Mouse (Mus musculus) spleen, postnatal 0 days (tissue): Measurements from ENCODE around the gene Olfr1192-ps1. TPM values are rescaled to one million over a fixed set of nuclear protein-coding genes. Genes with fewer than 3 reads are reported as not detected.

Experiments used
- polyA plus RNA-seq: library from polyadenylated mRNA; unstranded; fragments of >200 nt; fragmentation: Nextera tagmentation; extraction: Ambion mirVana; gene quantifications from 2 replicates; pipeline ENCODE4 v1.2.1, GENCODE M21; 2015

Olfr1192-ps1 gene
- polyA plus RNA-seq: not detected in 2 replicates

DNA sequence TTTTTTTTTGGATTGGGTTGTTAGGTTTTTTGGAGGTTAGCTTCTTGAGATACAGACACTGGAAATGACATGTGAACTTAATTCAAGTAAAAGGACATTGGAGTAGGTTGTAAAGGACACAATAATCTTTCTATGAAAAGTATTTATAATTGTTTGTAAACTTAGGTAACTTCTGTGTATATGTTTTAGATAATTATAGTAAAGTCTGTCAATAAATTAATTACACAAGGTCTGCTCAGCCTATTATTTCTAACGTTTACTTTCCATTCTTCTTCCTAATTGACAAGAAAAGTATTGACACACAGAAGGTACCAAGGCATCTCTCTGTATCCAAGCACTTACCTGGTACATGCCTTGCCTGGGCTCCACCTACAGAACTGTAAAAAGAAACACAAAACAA, at the start of gene Olfr1192-ps1:
TSS of gene Olfr1192-ps1 (plus strand) at position 301 of the 400 bp plus-strand sequence.

DNA sequence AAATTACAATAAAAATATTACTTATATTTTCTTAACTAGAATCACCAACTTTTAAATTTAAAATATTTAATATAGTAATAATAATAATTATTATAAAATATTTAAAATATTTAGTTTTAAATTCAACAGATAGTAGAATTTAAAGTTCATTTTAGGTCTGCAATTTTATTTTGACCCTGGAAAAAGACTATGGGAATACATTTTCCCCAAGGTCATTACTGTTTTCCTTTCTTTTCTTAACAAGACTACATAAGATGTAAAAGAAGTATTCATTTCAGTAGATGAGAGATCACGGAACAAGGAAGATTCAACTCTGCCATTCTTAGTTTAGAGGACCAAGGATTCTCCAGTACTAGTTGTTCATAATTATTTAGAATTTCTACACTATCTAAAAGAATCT, 8.1 kb upstream of the Olfr1192-ps1 start, which contains the start of gene Olfr1191-ps1:
TSS of gene Olfr1191-ps1 (plus strand) at position 301 of the 400 bp plus-strand sequence.

GRCm38 (mm10) chr2:88675328-88675727, 27.0 kb downstream of the Olfr1192-ps1 start, which contains the start of gene Olfr1193:
Gene Olfr1193, plus strand, starts transcription at chr2:88675628.

DNA sequence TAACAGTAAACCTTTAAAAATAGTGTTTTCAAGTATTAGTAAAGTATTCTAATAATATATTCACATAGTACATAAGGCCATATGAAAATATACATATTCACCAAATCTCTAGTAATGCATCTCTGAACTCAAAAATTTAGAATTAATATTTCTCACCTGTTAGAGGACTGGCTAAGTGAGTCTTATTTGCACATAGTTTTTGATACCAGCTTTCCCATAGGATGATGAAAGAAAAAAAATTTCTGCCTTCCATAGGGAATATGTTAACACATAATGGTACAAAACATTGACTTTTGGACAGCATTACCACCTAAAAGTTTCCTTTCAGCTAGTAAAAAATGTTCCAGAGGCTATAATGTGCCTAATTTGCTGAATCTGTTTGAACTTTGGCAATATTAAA, 40.8 kb downstream of the Olfr1192-ps1 start, which contains the start of gene Olfr1195:
TSS of gene Olfr1195 (minus strand) at position 101 of the 400 bp plus-strand sequence.

GRCm38 (mm10) chr2:88704497-88704896, 56.2 kb downstream of the Olfr1192-ps1 start, which contains the start of gene Olfr1196:
Gene Olfr1196, minus strand, starts transcription at chr2:88704597.

Other genes with a start within 250 kb of the Olfr1192-ps1 start
- gene Olfr1179, start 242.1 kb upstream of the Olfr1192-ps1 start, polyA plus RNA-seq: not detected in 2 replicates
- gene Olfr1180, start 229.4 kb upstream of the Olfr1192-ps1 start, polyA plus RNA-seq: not detected in 2 replicates
- not detected in 2 replicates for gene Olfr1181, start 222.3 kb upstream of the Olfr1192-ps1 start, polyA plus RNA-seq
- not detected in 2 replicates for gene Gm13757, start 199.4 kb upstream of the Olfr1192-ps1 start, polyA plus RNA-seq
- not detected in 2 replicates for gene Olfr1183, start 193.6 kb upstream of the Olfr1192-ps1 start, polyA plus RNA-seq
- not detected in 2 replicates for gene Olfr1184, start 164.9 kb upstream of the Olfr1192-ps1 start, polyA plus RNA-seq
- not detected in 2 replicates for gene Olfr1185-ps1, start 155.2 kb upstream of the Olfr1192-ps1 start, polyA plus RNA-seq
- gene Olfr1186, start 130.0 kb upstream of the Olfr1192-ps1 start, polyA plus RNA-seq: not detected in 2 replicates
- not detected in 2 replicates for gene Olfr1188, start 91.6 kb upstream of the Olfr1192-ps1 start, polyA plus RNA-seq
- not detected in 2 replicates for gene Olfr1189, start 62.1 kb upstream of the Olfr1192-ps1 start, polyA plus RNA-seq
- gene Olfr1191-ps1, start 8.0 kb upstream of the Olfr1192-ps1 start, polyA plus RNA-seq: not detected in 2 replicates
- gene Olfr1193, start 27.1 kb downstream of the Olfr1192-ps1 start, polyA plus RNA-seq: not detected in 2 replicates
- gene Olfr1195, start 40.7 kb downstream of the Olfr1192-ps1 start, polyA plus RNA-seq: not detected in 2 replicates
- not detected in 2 replicates for gene Olfr1196, start 56.1 kb downstream of the Olfr1192-ps1 start, polyA plus RNA-seq
- gene Olfr1197, start 83.9 kb downstream of the Olfr1192-ps1 start, polyA plus RNA-seq: not detected in 2 replicates
- gene Olfr1198, start 102.9 kb downstream of the Olfr1192-ps1 start, polyA plus RNA-seq: not detected in 2 replicates
- gene Olfr1199, start 112.0 kb downstream of the Olfr1192-ps1 start, polyA plus RNA-seq: not detected in 2 replicates
- not detected in 2 replicates for gene Olfr1200, start 122.0 kb downstream of the Olfr1192-ps1 start, polyA plus RNA-seq
- gene Olfr1201, start 144.5 kb downstream of the Olfr1192-ps1 start, polyA plus RNA-seq: not detected in 2 replicates
- gene Olfr1202, start 166.0 kb downstream of the Olfr1192-ps1 start, polyA plus RNA-seq: not detected in 2 replicates
- gene Olfr1205, start 181.2 kb downstream of the Olfr1192-ps1 start, polyA plus RNA-seq: not detected in 2 replicates
- not detected in 2 replicates for gene Olfr1204, start 200.8 kb downstream of the Olfr1192-ps1 start, polyA plus RNA-seq
- not detected in 2 replicates for gene Olfr1206, start 214.7 kb downstream of the Olfr1192-ps1 start, polyA plus RNA-seq